Mouse (Mus musculus): Measurements from ENCODE around the gene Qtrt2. TPM values are rescaled to one million over a fixed set of nuclear protein-coding genes. Genes with fewer than 3 reads are reported as not detected.

Qtrt2 gene
- polyA plus RNA-seq, 1 experiment from 2014 or later, result 25.1 TPM

DNA sequence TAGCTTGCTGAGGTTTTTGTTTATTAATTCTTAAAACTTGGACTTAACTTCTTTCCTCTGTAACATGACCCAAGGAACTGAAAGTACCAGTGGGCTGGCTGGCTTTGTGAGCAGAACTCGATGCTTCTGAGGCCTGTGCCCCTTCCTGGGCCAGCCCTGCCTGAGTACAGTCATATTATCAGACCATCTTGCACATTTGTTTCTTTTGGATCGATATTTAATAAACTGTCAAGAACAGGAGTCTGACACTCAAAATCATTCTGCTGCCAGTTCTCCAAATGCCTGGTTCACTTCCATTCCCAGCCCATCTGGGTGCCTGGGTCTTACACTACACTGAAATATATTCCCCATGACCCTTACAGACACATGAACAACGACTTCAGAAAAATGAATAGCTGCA, 19.3 kb upstream of the Qtrt2 start:
- H3K36me3 ChIP-seq, result 0 out of 2 replicates have a peak, but pooled peaks cover 5% of the 10 kb centered on the region
- H3K27me3 ChIP-seq (ENCODE audit: insufficient read depth, poor library complexity, severe bottlenecking), result no peaks in the 10 kb centered on the region
- 86% methylated on average over 3 of the region's 3 CpGs for WGBS
- no peak overlapping the region for H3K27ac ChIP-seq
- no peaks in the 10 kb centered on the region for H3K9me3 ChIP-seq
- H3K4me1 ChIP-seq (replicated peaks), result no peaks in the 10 kb centered on the region
- no peak overlapping the region for H3K4me3 ChIP-seq
- DNase-seq (ENCODE audit: low spot score), result no peak

DNA sequence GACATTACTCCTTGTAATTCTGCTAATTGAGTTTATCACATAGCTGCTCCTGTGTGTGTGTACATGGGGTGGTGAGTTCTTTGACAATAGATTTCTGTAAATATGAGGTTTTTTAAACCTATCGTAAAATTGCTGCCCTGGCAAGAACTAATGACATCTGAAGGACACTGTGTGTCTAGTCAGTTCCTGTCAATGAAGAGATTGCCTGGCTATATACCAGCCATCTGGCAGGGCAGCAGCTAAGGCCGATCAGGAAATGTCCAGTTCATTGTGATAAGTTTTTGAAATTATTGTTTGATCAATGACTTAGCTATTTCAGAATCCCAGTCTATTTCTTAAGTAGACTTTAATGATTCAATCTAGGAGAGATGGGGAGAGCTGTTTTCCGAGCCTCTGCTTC, 18.7 kb upstream of the Qtrt2 start:
- Histone ChIP-seq H3K4me1 (replicated peaks) (no peaks in the 10 kb centered on the region), H3K4me3 (no peak overlapping the region), H3K36me3 (0 out of 2 replicates have a peak, but pooled peaks cover 5% of the 10 kb centered on the region), H3K27ac (no peak overlapping the region), H3K27me3 (ENCODE audit: insufficient read depth, poor library complexity, severe bottlenecking) (no peaks in the 10 kb centered on the region), H3K9me3 (no peaks in the 10 kb centered on the region)
- WGBS, result 91% methylated on average over 3 of the region's 3 CpGs
- no peak for DNase-seq (ENCODE audit: low spot score)

DNA sequence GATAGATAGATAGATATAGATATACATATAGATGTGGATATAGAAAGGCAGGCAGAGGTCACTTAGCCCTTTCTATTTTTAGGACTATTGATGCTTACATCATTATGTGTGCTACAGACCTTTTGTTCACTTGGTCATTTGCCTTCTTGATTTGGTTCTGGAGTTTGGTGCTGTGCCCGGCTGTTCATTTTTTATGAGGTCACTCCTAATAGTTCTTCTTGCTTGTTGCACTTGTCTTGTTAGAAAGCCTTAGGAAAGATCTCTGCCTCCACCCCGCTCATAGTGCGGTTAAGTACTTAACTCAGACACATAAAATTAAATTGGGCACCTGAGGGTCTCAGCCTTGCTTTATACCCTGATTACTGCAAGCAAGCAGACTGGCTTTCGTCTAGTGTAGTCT, 14.2 kb upstream of the Qtrt2 start:
- H3K36me3 ChIP-seq, result 0 out of 2 replicates have a peak, but pooled peaks cover 14% of the 10 kb centered on the region
- no peak for DNase-seq (ENCODE audit: low spot score)
- no peak overlapping the region for H3K4me3 ChIP-seq
- 92% methylated on average over 4 of the region's 4 CpGs for WGBS
- no peaks in the 10 kb centered on the region for H3K27me3 ChIP-seq (ENCODE audit: insufficient read depth, poor library complexity, severe bottlenecking)
- no peaks in the 10 kb centered on the region for H3K9me3 ChIP-seq
- H3K4me1 ChIP-seq (replicated peaks), result no peaks in the 10 kb centered on the region
- H3K27ac ChIP-seq, result no peak overlapping the region

DNA sequence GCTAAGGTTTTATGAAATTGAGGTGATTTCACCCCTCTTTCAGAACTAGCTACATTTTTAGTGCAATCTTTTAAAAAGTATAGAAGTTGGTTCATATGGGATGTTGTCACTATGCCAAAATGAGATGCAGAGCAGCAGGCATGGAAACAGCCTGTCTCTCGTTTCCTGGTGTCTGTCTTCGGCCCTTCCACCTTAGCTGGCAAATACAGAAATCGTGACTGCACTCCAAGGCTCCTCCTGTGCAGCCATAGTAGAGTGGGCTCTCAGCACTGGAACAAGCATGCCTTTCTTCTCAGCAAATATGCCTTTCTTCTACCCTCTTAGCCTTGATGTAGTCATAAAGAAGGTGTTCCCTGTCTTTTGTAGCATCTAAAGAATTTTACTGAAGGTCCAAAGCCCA, 9.3 kb upstream of the Qtrt2 start:
- H3K27me3 ChIP-seq (ENCODE audit: insufficient read depth, poor library complexity, severe bottlenecking), result no peaks in the 10 kb centered on the region

DNA sequence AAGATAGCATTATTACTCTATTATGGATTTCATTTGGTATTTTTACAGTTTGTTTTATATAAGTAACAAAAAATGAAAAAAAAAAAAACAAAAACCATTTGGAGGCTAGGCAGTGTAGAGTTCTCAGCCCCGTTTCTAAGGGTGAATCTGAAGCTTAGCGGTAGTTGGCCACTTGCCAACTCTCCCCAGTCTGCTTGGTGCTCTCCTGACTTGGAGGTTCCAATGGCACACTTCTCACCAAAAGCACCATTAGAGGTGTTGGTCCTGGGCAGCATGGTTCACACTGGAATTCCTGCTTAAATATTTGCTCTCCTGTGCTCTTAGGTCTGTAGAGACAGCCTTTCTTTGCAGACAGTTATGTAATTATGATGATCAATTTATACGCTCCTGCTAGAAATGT, 8.8 kb upstream of the Qtrt2 start:
- Histone ChIP-seq H3K27me3 (ENCODE audit: insufficient read depth, poor library complexity, severe bottlenecking) (no peaks in the 10 kb centered on the region), H3K4me1 (replicated peaks) (no peaks in the 10 kb centered on the region), H3K4me3 (no peak overlapping the region), H3K36me3 (0 out of 2 replicates have a peak, but pooled peaks cover 15% of the 10 kb centered on the region), H3K27ac (no peak overlapping the region), H3K9me3 (no peaks in the 10 kb centered on the region)
- 91% methylated on average over 3 of the region's 3 CpGs for WGBS
- no peak for DNase-seq (ENCODE audit: low spot score)

More for the DNA sequence above, 9.3 kb upstream of the Qtrt2 start:
- Histone ChIP-seq H3K4me1 (replicated peaks) (no peaks in the 10 kb centered on the region), H3K27ac (no peak overlapping the region), H3K4me3 (no peak overlapping the region), H3K9me3 (no peaks in the 10 kb centered on the region), H3K36me3 (0 out of 2 replicates have a peak, but pooled peaks cover 15% of the 10 kb centered on the region)
- DNase-seq (ENCODE audit: low spot score), result no peak
- WGBS, result 85% methylated on average over 3 of the region's 3 CpGs

DNA sequence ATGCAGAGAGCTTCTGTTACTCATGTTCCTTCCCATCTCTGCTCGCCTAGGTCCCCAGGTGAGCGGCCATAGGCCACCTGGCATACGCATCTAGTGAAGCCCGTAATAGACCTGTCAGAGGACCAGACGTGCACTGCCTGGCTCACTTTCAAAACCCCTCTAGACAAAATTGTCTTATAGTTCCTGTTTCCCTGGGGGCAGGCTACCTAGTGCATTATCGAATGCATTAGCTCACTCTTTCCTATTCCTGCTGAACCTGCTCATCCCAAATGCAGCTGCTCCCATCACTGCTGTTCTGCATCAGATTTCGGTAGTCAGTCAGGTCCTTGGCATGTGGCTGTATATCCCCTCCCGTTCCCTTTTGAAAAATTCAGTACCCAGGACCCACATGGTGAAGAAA, 8.2 kb upstream of the Qtrt2 start:
- Histone ChIP-seq H3K27ac (no peak overlapping the region), H3K36me3 (0 out of 2 replicates have a peak, but pooled peaks cover 15% of the 10 kb centered on the region), H3K27me3 (ENCODE audit: insufficient read depth, poor library complexity, severe bottlenecking) (no peaks in the 10 kb centered on the region), H3K9me3 (no peaks in the 10 kb centered on the region), H3K4me3 (no peak overlapping the region), H3K4me1 (replicated peaks) (no peaks in the 10 kb centered on the region)
- no peak for DNase-seq (ENCODE audit: low spot score)
- 91% methylated on average over 8 of the region's 8 CpGs for WGBS

DNA sequence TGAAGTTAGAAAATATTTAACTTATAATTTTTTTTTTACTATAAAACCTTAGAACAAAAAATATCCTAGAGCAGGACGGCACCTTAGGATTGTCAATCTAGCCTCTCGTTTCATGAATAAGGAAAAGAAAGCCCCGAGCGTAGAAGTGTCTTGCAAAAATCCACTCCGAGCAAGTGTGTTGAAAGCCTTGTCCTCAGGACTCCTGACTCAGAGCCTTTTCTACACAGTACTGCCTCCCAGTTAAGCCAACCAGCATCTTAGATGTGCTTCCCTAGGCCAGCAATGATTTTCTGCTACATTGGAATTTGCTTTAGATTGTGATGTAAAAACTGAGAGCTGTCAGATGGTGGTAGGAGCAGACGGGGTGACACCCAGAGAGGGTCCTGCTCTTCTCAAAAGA, 6.4 kb upstream of the Qtrt2 start:
- DNase-seq (ENCODE audit: low spot score), result no peak
- Histone ChIP-seq H3K36me3 (0 out of 2 replicates have a peak, but pooled peaks cover 6% of the 10 kb centered on the region), H3K27ac (no peak overlapping the region), H3K9me3 (no peaks in the 10 kb centered on the region), H3K4me1 (replicated peaks) (no peaks in the 10 kb centered on the region), H3K27me3 (ENCODE audit: insufficient read depth, poor library complexity, severe bottlenecking) (no peaks in the 10 kb centered on the region), H3K4me3 (no peak overlapping the region)
- 90% methylated on average over 6 of the region's 6 CpGs for WGBS

DNA sequence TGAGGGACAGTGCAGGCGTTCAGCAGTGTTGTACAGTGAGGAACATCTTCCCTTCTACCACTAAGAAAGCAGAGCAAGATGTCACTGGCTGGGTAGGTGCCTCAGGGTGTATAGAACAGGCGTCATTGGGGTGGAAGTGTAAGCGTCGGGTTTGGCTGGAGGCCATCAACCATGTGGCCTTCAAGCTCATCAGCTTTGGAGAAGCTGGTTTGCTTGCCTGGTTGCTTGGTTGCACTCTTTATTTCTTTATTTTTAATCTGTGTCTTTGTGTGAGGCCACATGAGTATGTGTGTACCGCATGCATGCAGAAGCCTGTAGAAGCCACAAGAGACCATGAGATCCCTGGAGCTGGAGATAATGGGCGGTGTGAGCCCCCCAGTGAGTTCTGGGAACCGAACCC, 5.7 kb upstream of the Qtrt2 start:
- 92% methylated on average over 7 of the region's 7 CpGs for WGBS
- H3K27me3 ChIP-seq (ENCODE audit: insufficient read depth, poor library complexity, severe bottlenecking), result no peaks in the 10 kb centered on the region
- no peaks in the 10 kb centered on the region for H3K4me1 ChIP-seq (replicated peaks)

DNA sequence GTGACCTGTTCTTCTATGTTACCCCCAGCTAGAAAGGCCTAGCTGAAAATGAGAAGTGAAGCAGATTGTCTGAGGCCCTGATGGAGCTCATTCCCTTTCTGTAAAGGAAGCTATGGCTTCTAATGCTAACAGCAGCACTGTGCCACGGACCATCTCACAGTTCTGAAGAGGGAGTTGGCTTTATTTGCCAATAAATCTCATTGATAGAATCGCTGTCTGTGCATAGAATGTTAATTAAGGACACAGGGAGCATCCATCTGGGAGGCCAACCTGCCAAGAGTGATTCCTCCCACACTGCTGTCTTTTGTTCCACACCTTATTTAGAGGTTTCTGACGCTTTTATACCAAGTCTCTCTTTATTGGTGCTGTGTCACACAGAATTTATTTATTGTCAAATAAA, 4.9 kb upstream of the Qtrt2 start:
- DNase-seq (ENCODE audit: low spot score), result no peak
- WGBS, result 86% methylated on average over 3 of the region's 3 CpGs
- Histone ChIP-seq H3K4me1 (replicated peaks) (no peaks in the 10 kb centered on the region), H3K27ac (no peak overlapping the region), H3K36me3 (0 out of 2 replicates have a peak, but pooled peaks cover 6% of the 10 kb centered on the region), H3K27me3 (ENCODE audit: insufficient read depth, poor library complexity, severe bottlenecking) (no peaks in the 10 kb centered on the region), H3K9me3 (no peaks in the 10 kb centered on the region), H3K4me3 (no peak overlapping the region)

More for the DNA sequence above, 5.7 kb upstream of the Qtrt2 start:
- Histone ChIP-seq H3K4me3 (no peak overlapping the region), H3K9me3 (no peaks in the 10 kb centered on the region), H3K27ac (no peak overlapping the region), H3K36me3 (0 out of 2 replicates have a peak, but pooled peaks cover 6% of the 10 kb centered on the region)
- no peak for DNase-seq (ENCODE audit: low spot score)

DNA sequence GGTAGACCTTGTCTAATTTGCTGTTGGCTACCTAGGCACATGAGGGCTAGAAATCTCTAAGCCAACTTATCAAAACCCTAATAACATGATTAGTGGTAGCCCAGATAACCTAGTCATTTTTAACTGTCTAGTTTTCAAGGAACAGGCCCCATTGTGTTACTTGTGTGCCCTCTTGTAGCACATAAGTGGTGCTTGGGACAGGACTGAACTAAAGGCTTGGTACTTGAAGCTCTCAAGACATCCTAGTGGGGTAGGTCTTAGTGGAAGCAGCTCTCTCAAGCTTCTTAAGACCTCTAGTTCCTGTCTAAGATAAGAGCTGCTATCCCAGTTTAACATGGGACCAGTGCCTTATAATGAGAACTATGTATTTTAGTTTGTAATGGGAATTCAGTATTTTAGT, 4.0 kb upstream of the Qtrt2 start:
- no peaks in the 10 kb centered on the region for H3K4me1 ChIP-seq (replicated peaks)
- no peaks in the 10 kb centered on the region for H3K9me3 ChIP-seq
- no peak overlapping the region for H3K27ac ChIP-seq
- H3K27me3 ChIP-seq (ENCODE audit: insufficient read depth, poor library complexity, severe bottlenecking), result no peaks in the 10 kb centered on the region
- DNase-seq (ENCODE audit: low spot score), result no peak
- H3K36me3 ChIP-seq, result 0 out of 2 replicates have a peak, but pooled peaks cover 6% of the 10 kb centered on the region
- H3K4me3 ChIP-seq, result no peak overlapping the region

DNA sequence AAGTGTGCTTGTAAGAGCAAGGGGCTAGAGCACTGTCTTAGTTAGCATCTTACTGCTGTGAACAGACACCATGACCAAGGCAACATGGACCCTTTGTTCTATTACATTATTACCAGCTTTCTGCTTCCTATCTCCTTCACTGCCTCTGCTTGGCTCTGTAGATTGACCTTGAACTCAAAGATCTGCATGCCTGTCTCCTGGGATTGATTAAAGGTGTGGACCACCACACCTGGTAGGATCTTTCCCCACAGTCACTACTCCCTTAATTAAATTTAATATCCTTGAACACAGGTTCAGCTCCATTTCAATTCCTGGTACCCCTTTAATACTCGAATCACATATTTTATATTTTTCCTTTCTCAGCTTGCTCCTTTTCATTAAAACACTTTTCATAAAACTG, 763 bp downstream of the Qtrt2 start:
- H3K4me1 ChIP-seq (replicated peaks), result no peaks in the 10 kb centered on the region
- no peaks in the 10 kb centered on the region for H3K36me3 ChIP-seq
- H3K4me3 ChIP-seq, result no peak overlapping the region
- no peaks in the 10 kb centered on the region for H3K9me3 ChIP-seq
- H3K27ac ChIP-seq, result no peak overlapping the region
- no peaks in the 10 kb centered on the region for H3K27me3 ChIP-seq (ENCODE audit: insufficient read depth, poor library complexity, severe bottlenecking)
- no peak for DNase-seq (ENCODE audit: low spot score)
- 89% methylated on average over 1 of the region's 1 CpGs for WGBS

DNA sequence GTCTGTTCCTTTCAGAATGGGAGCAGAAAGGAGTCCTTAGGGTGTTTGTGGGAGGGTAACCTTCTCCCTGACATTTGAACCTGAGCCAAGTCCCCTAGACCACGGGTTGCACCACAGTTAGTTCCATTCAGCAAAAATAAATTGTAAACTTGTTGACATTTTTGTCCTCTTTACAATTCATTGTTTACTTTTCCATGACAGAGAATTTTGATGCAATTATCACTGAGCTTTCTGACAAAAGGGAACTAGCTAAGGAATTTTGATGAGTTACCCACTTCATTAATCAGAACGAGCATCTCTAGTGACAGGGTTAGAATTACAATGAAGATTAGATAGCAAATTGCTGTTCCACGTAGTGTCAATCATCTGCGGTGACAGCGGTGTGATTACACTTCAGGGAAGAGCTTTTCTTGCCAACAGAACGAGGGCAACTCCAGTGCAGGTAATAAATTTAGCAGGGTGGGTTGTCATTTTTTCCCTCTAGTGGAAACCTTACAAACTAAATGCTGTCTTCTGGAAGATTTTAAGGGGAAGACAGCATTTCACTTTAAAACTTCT, 1.5 kb downstream of the Qtrt2 start:
- WGBS, result 78% methylated on average over 6 of the region's 6 CpGs
- Histone ChIP-seq H3K27me3 (ENCODE audit: insufficient read depth, poor library complexity, severe bottlenecking) (no peaks in the 10 kb centered on the region), H3K4me1 (replicated peaks) (no peaks in the 10 kb centered on the region), H3K9me3 (no peaks in the 10 kb centered on the region), H3K27ac (no peak overlapping the region), H3K4me3 (no peak overlapping the region), H3K36me3 (no peaks in the 10 kb centered on the region)
- no peak for DNase-seq (ENCODE audit: low spot score)

DNA sequence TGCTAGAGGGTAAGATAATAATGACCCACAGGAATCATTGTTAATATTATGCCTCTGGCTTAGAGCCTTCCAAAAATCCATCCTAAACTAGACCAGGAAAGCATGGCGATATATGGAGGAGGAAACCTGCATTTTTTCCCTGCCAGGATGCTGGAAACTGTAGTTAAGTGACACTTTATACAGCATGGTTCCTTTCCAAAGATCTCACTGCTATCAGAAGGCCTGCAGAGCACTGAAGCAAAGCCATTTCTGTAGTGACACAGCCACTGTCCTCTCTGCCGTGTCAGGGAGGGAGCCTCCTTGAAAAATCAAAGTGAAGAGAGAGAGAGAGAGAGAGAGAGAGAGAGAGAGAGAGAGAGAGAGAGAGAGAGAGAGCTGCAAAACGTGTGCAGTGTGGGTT, 4.0 kb downstream of the Qtrt2 start:
- 77% methylated on average over 3 of the region's 3 CpGs for WGBS
- DNase-seq (ENCODE audit: low spot score), result no peak
- Histone ChIP-seq H3K36me3 (no peaks in the 10 kb centered on the region), H3K4me3 (no peak overlapping the region), H3K9me3 (no peaks in the 10 kb centered on the region), H3K27me3 (ENCODE audit: insufficient read depth, poor library complexity, severe bottlenecking) (no peaks in the 10 kb centered on the region), H3K4me1 (replicated peaks) (no peaks in the 10 kb centered on the region), H3K27ac (no peak overlapping the region)

DNA sequence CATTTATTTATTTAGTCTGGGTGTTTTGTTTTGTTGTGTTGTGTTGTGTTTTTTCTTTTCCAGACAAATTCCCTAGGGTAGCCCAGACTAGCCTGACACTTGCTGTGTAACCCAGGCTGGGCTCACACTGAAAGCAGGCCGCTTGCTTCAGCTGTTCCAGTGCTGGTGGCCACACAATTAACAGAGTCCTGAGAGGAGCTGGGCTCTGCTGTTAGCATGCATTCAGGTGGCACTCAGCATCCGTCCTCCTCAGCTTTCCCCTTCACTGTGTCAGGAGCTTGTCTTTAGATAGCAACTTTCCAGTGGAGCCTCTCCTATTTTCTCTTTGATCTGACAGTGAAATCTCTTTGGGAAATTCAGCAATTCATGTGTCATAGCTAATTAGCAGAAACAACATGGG, 4.6 kb downstream of the Qtrt2 start:
- Histone ChIP-seq H3K27ac (no peak overlapping the region), H3K36me3 (no peaks in the 10 kb centered on the region), H3K4me3 (no peak overlapping the region), H3K27me3 (ENCODE audit: insufficient read depth, poor library complexity, severe bottlenecking) (no peaks in the 10 kb centered on the region), H3K9me3 (no peaks in the 10 kb centered on the region), H3K4me1 (replicated peaks) (no peaks in the 10 kb centered on the region)
- DNase-seq (ENCODE audit: low spot score), result no peak
- 67% methylated on average over 2 of the region's 2 CpGs for WGBS

Data from hindbrain, embryonic 10.5 days (tissue).